Mouse (Mus musculus): ENCODE measurements around the gene Gm28308. TPM values are rescaled to one million over a fixed set of nuclear protein-coding genes. Genes with fewer than 3 reads are reported as not detected.

Gm28308 gene
- total and polyA plus RNA-seq, 2 experiments from 2014 or later = not detected

DNA sequence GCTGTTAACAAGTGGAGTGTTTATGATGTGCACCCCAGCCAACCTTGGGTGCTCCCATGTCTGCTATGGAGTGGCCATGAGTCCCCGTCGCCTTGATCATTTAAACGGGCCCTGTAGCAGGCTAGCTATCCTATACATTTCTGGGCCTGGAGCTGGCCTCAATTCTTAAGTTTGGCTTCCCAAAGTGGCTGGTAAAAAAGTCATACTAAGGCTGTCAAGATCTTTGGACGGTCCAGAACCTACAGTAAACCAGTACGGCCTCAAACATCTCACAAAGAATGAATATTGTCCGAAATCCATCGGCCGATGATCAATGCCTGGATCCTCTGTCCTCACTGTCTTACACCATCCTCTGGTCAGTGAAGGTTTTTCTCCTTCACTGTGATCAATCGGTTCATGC, 22.1 kb upstream of the Gm28308 start:
- H3K27me3 ChIP-seq (ENCODE audit: insufficient read depth, low read length) = peaks cover 92% of the 10 kb centered on the region
- no peaks in the 10 kb centered on the region for H3K36me3 ChIP-seq (ENCODE audit: insufficient read depth, low read length)
- H3K27ac ChIP-seq (ENCODE audit: low read depth, low read length) = no peak overlapping the region
- H3K4me3 ChIP-seq (ENCODE audit: low read depth, low read length) = no peak overlapping the region
- no peak overlapping the region for H3K4me2 ChIP-seq (ENCODE audit: low read depth, low read length, poor library complexity, severe bottlenecking)
- 27% methylated on average over 9 of the region's 9 CpGs for WGBS
- no peaks in the 10 kb centered on the region for H3K9me3 ChIP-seq (ENCODE audit: low read length)
- TF ChIP-seq CTCF (IDR thresholded peaks at IDR 0.05) = no peak
- DNase-seq (ENCODE audit: low spot score) (no peak), ATAC-seq (ENCODE audit: low FRiP score) (no peak)
- no peaks in the 10 kb centered on the region for H3K4me1 ChIP-seq (ENCODE audit: insufficient read depth, low read length)
- no peak overlapping the region for H3K9ac ChIP-seq (replicated peaks; ENCODE audit: low read length, poor library complexity, severe bottlenecking)

DNA sequence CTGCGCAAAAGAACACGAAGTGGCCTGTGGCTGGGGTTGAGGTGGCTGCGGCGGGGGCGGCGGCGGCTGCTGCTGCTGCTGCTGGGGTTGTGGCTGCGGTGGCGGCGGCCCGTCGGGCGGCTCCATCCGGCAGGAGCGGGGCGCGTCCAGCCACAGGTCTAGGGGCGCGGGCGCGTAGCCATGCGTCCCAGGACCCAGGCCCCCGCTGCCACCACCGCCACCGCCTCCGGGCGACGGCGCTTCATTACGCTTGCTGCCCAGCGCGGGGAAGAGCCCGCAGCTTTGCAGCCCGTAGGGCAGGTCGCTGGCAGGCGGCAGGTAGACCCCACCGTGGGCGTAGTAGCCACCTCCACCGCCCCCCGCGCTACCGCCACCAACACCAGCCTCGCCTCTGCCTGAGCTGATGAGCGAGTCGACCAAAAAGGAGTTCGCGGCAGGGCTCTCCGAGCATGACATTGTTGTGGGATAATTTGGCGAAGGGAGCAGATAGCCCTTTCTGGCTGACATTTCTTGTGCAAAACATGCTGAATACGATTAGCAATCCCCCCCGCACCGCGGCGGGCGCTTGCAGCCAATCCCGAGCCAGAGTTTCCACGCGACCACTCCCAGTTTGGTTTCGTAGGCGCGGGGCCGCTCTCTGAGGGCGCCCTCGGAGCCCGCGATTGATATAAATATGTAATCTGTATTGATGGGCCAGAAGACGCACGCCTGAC, 21.4 kb upstream of the Gm28308 start:
- H3K27ac ChIP-seq (ENCODE audit: low read depth, low read length) = no peak overlapping the region
- no peak overlapping the region for H3K4me2 ChIP-seq (ENCODE audit: low read depth, low read length, poor library complexity, severe bottlenecking)
- H3K4me1 ChIP-seq (ENCODE audit: insufficient read depth, low read length) = no peaks in the 10 kb centered on the region
- ATAC-seq (ENCODE audit: low FRiP score) (no peak), DNase-seq (ENCODE audit: low spot score) (no peak)
- 2% methylated on average over 48 of the region's 68 CpGs for WGBS
- no peak overlapping the region for H3K9ac ChIP-seq (replicated peaks; ENCODE audit: low read length, poor library complexity, severe bottlenecking)
- no peaks in the 10 kb centered on the region for H3K36me3 ChIP-seq (ENCODE audit: insufficient read depth, low read length)
- peaks cover 92% of the 10 kb centered on the region for H3K27me3 ChIP-seq (ENCODE audit: insufficient read depth, low read length)
- no peak for TF ChIP-seq CTCF (IDR thresholded peaks at IDR 0.05)
- no peaks in the 10 kb centered on the region for H3K9me3 ChIP-seq (ENCODE audit: low read length)
- no peak overlapping the region for H3K4me3 ChIP-seq (ENCODE audit: low read depth, low read length)

DNA sequence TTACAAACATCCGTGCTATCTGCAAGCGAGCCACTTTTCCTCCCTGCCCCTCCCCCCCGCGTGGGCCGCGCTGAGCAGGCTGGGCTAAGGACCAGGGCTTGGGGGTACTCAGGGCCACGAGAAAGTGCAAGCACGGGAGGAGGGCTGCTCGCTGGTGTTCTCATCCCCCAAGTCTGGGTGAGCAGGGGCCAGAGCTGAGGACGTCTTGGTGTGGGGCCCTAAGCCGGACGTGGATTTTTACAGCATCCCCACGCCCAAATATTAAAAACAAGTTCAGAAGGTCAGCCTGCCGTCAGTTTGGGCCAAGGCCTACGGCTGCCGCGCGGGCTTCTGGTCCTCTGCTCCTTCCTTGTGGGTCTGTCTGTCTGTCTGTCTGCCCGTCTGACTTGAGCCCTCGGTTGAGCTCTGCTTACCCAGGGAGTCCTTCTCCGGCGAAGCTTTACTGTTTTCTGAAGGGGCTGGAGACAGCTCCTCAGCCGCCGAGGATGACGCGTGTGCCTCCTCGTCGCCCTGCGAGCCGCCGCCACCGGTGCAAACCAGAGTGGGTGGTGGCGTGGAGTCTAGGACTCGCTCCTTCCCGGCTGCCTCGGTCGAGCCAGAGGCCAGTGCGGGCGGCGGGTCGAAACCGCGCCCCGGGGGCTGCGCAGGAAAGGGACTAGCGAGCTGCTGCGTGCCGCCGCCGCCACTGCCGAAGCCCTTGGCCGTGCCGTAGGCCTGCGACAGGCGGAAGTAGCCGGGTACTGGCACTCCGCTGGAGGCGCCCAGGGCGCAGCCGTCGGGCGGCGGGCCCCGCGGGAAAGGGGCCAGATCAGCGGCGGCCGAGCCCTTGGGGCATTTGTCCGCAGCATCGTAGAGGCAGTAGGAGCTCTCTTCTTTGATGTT, 20.6 kb upstream of the Gm28308 start:
- Histone ChIP-seq H3K36me3 (ENCODE audit: insufficient read depth, low read length) (no peaks in the 10 kb centered on the region), H3K27me3 (ENCODE audit: insufficient read depth, low read length) (peaks cover 94% of the 10 kb centered on the region), H3K9me3 (ENCODE audit: low read length) (no peaks in the 10 kb centered on the region), H3K27ac (ENCODE audit: low read depth, low read length) (no peak overlapping the region), H3K9ac (replicated peaks; ENCODE audit: low read length, poor library complexity, severe bottlenecking) (no peak overlapping the region), H3K4me3 (ENCODE audit: low read depth, low read length) (no peak overlapping the region), H3K4me2 (ENCODE audit: low read depth, low read length, poor library complexity, severe bottlenecking) (no peak overlapping the region), H3K4me1 (ENCODE audit: insufficient read depth, low read length) (no peaks in the 10 kb centered on the region)
- TF ChIP-seq CTCF (IDR thresholded peaks at IDR 0.05) = no peak
- 0 out of 2 replicates have a peak, but pooled peaks have one; percentile 23 for ATAC-seq (ENCODE audit: low FRiP score)
- WGBS = 2% methylated on average over 64 of the region's 70 CpGs
- no peak for DNase-seq (ENCODE audit: low spot score)

DNA sequence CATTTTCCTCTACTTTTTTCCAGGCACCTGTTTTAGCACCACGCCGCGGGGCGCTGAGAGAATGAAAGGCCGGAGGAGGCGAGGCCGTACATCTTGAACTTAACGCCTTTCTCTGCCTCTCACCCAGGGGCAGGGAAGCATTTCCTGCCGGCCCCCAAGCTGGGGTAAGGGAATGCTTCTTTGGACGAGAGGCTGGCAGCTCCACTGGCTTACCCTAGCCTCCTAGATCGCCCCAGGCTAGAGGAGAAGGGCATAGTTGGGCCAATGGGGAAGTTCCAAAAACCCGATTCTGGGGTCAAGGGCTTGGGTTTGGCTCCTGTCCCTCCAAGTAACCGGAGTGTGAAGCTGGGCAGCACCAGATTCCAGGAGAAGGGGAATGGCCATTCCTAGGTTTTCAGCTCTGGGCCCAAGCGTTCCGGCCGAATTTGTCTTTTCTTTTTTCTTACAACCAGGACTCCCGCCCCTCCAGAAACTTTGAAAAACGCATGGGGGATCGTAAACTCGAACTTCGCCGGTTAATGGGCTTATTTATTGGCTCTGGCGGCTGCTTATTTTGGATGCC, 19.9 kb upstream of the Gm28308 start:
- Histone ChIP-seq H3K27me3 (ENCODE audit: insufficient read depth, low read length) (peaks cover 93% of the 10 kb centered on the region), H3K4me3 (ENCODE audit: low read depth, low read length) (no peak overlapping the region), H3K4me2 (ENCODE audit: low read depth, low read length, poor library complexity, severe bottlenecking) (no peak overlapping the region), H3K27ac (ENCODE audit: low read depth, low read length) (no peak overlapping the region), H3K36me3 (ENCODE audit: insufficient read depth, low read length) (no peaks in the 10 kb centered on the region), H3K4me1 (ENCODE audit: insufficient read depth, low read length) (no peaks in the 10 kb centered on the region), H3K9ac (replicated peaks; ENCODE audit: low read length, poor library complexity, severe bottlenecking) (no peak overlapping the region), H3K9me3 (ENCODE audit: low read length) (no peaks in the 10 kb centered on the region)
- DNase-seq (ENCODE audit: low spot score) (no peak), ATAC-seq (ENCODE audit: low FRiP score) (no peak)
- no peak for TF ChIP-seq CTCF (IDR thresholded peaks at IDR 0.05)
- WGBS = under 1% methylated on average over 23 of the region's 23 CpGs

DNA sequence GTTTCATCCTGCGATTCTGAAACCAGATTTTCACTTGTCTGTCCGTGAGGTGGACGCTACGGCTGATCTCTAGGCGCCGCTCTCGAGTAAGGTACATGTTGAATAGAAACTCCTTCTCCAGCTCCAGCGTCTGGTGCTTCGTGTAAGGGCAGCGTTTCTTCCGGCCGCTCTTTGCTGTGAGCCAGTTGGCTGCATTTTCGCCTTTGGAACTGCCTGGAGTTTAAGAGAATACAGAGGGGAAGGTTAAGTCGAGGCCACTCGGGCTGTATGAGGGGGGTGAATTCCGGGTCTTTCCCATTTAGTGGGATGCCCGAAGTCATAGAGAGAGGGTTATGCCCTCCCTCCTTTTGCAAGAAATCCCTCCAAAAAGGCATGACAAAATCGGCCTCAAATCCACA, 19.4 kb upstream of the Gm28308 start:
- 2% methylated on average over 18 of the region's 18 CpGs for WGBS
- no peak for ATAC-seq (ENCODE audit: low FRiP score)

More for the DNA sequence above, 19.4 kb upstream of the Gm28308 start:
- Histone ChIP-seq H3K27ac (ENCODE audit: low read depth, low read length) (no peak overlapping the region), H3K4me3 (ENCODE audit: low read depth, low read length) (no peak overlapping the region), H3K27me3 (ENCODE audit: insufficient read depth, low read length) (peaks cover 93% of the 10 kb centered on the region), H3K4me1 (ENCODE audit: insufficient read depth, low read length) (no peaks in the 10 kb centered on the region), H3K4me2 (ENCODE audit: low read depth, low read length, poor library complexity, severe bottlenecking) (no peak overlapping the region), H3K9ac (replicated peaks; ENCODE audit: low read length, poor library complexity, severe bottlenecking) (no peak overlapping the region), H3K36me3 (ENCODE audit: insufficient read depth, low read length) (no peaks in the 10 kb centered on the region), H3K9me3 (ENCODE audit: low read length) (no peaks in the 10 kb centered on the region)
- TF ChIP-seq CTCF (IDR thresholded peaks at IDR 0.05) = no peak
- DNase-seq (ENCODE audit: low spot score) = no peak
